Mouse (Mus musculus) lung, postnatal 25 days (tissue): Measurements from ENCODE around the gene Slc7a15.
A peak's percentile ranks its signal among the peaks of the same experiment; 100 is the strongest.

Source experiments
- DNase-seq: peaks from one replicate; pipeline ENCODE4 v3.0.0; 2022; ENCODE audit warnings: low spot score

The Slc7a15 gene

GRCm38 (mm10) chr12:8506954-8507707 lies 91.7 kb downstream of the Slc7a15 start:
- peak; percentile 65 for DNase-seq

- DNase-seq: no peak
Measured at GRCm38 (mm10) chr12:8504131-8504530, 94.7 kb downstream of the Slc7a15 start.

- peak; percentile 81 for DNase-seq
Measured at GRCm38 (mm10) chr12:8502546-8502945, 96.3 kb downstream of the Slc7a15 start.

GRCm38 (mm10) chr12:8501571-8502305 lies 97.1 kb downstream of the Slc7a15 start:
- no peak for DNase-seq

- no peak for DNase-seq
Measured at GRCm38 (mm10) chr12:8500597-8501570, 98.0 kb downstream of the Slc7a15 start.

GRCm38 (mm10) chr12:8499871-8500596 lies 98.8 kb downstream of the Slc7a15 start, which contains the start of gene Rhob:
TSS of gene Rhob (minus strand) at chr12:8500009.
- DNase-seq: peak; percentile 98

- peak; percentile 58 for DNase-seq
Measured at GRCm38 (mm10) chr12:8499001-8499870, 99.6 kb downstream of the Slc7a15 start.

GRCm38 (mm10) chr12:8498591-8499000 lies 100.3 kb downstream of the Slc7a15 start:
- no peak for DNase-seq

- no peak for DNase-seq
Measured at GRCm38 (mm10) chr12:8498148-8498571, 100.7 kb downstream of the Slc7a15 start.

GRCm38 (mm10) chr12:8497314-8497706 lies 101.6 kb downstream of the Slc7a15 start:
- DNase-seq: no peak

GRCm38 (mm10) chr12:8496679-8497313 lies 102.1 kb downstream of the Slc7a15 start:
- DNase-seq: no peak

- peak; percentile 73 for DNase-seq
Measured at GRCm38 (mm10) chr12:8495881-8496678, 102.8 kb downstream of the Slc7a15 start.

GRCm38 (mm10) chr12:8494675-8495074 lies 104.2 kb downstream of the Slc7a15 start:
- no peak for DNase-seq

- no peak for DNase-seq
Measured at GRCm38 (mm10) chr12:8493386-8493785, 105.5 kb downstream of the Slc7a15 start.

GRCm38 (mm10) chr12:8489098-8489497 lies 109.8 kb downstream of the Slc7a15 start:
- DNase-seq: no peak

GRCm38 (mm10) chr12:8488652-8488980 lies 110.2 kb downstream of the Slc7a15 start:
- no peak for DNase-seq

GRCm38 (mm10) chr12:8487959-8488651 lies 110.8 kb downstream of the Slc7a15 start:
- no peak for DNase-seq

- no peak for DNase-seq
Measured at GRCm38 (mm10) chr12:8487281-8487680, 111.6 kb downstream of the Slc7a15 start.

GRCm38 (mm10) chr12:8485247-8485646 lies 113.6 kb downstream of the Slc7a15 start:
- DNase-seq: no peak
